Mouse (Mus musculus) spleen, postnatal 10 days (tissue): ENCODE data around the gene Fam169a.
A peak's percentile ranks its signal among the peaks of the same experiment; 100 is the strongest.
"Not testable (repeated sequence)": the region's sequence is repeated elsewhere in the genome, so short reads cannot be mapped to it uniquely, and the experiment has no call there.

Source experiments
- DNase-seq, 2 experiments: peaks; one replicate each; pipeline ENCODE4 v3.0.0; 2021 to 2022; ENCODE audit warnings: low spot score in 2 of 2

Fam169a gene

GRCm38 (mm10) chr13:97077556-97077955, 10.5 kb downstream of the Fam169a start:
- no peak for DNase-seq

DNA sequence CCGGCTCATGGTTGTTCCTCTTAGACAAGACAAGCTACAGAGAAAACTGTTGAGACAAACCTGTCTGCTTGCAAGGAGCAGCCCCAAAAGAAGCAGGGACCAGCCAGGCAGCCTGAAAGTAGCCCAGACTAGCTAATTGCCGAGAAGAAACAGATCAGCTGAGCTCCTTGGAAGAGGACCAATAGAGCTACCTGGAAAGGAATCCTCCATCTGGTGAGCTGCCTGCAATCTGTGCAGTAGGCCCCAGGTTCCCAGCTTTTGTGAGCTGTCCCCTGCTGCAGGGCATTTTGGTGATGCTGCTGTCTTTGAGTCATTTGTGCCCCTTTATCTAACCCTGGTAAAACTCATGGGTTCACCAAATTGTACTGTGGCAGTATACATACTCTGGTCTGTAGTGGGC, 13.1 kb downstream of the Fam169a start:
- no peak for DNase-seq

DNA sequence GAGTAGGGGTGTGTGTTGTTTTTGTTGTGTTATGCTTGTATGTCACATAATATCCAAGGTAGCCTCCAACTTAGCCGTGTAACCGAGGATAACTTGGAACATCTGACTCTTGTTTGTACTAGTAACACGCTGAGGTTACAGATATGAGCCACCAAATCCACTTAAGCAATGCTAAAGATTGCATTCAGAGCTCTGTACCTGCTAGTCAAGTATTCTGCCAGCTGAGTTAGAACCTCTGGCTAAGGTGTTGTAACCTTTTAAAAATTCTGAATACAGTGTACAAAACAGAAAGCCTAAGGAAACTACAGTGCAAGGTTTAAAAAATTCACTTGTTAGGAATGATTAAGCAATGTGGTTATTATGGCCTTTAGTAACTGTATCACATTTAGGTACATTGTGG, 13.5 kb downstream of the Fam169a start:
- no peak for DNase-seq

DNA sequence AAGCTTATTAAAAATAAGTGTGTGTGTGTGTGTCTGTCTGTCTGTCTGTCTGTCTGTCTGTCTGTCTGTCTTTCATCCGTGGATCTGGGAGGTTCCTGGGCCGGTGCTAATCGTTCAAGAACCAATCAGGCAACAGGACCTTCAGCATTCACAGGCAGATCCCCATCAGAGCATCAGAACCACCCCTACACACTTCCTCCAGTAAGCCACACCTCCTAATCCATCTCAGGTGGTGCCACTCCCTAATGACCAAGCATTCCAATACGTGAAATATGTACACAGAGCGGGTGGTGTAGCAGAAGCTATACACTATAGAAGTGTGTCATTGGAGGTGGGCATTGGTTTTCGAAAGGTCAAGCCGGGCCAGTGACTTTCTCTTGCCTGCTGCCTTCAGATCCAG, 15.3 kb downstream of the Fam169a start:
- no peak for DNase-seq

DNA sequence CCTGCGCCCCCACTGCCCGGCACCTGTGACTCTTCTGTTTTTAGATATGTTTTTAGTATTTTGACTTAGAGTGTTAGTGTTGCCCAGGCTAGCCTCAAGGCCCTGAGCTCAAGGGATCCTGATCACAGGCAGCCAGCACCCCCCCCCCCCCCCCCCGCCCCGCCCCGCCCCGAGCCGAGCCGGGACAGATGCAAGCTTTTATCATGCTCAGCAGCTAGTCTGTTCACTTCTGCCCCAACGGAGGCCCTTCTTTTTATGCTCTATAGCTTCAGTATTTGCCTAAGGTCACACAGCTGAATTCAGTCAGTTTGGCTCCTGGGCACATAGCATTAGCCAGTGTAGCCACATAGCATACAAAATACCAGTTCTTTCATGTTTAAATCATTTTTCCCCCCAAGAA, 19.2 kb downstream of the Fam169a start:
- no peak for DNase-seq

DNA sequence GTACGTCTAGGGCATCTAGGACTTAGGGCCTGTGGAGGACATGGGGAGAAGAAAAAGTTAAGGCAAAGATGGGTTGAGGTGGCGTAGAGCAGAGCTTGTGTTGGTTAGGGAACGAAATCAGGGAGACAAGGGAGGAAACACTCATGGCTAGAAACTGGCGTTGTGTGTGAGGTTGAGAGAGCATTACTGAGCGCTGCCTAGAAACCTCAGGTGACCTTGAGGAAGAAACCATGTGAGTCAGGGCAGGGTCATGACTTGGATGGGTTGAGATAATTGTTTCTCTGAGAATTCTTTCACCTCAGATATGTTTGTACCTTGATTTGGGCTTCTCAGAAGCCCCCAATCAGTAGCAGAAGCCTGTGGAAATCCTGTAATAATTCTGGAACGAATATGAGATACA, 20.3 kb downstream of the Fam169a start:
- no peak for DNase-seq

GRCm38 (mm10) chr13:97088183-97088582, 21.1 kb downstream of the Fam169a start:
- DNase-seq, result no peak

DNA sequence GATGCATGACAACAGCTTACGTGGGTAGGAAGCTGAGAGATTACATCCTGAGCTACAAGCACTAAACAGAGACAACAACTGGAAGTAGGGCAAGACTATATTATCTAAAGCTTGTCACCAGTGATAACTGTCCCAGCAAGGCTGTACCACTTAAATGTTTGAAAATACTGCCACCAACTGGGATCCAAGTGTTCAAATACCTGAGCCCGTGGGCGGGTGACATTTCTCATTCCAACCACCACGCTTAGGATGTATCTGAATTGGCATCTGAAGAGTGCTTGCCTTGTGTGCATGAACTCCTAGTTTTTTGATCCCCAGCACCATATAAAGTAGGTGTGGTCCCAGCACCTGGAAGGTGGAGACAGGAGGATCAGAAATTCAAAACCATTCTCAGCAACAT, 28.6 kb downstream of the Fam169a start:
- DNase-seq, result no peak

DNA sequence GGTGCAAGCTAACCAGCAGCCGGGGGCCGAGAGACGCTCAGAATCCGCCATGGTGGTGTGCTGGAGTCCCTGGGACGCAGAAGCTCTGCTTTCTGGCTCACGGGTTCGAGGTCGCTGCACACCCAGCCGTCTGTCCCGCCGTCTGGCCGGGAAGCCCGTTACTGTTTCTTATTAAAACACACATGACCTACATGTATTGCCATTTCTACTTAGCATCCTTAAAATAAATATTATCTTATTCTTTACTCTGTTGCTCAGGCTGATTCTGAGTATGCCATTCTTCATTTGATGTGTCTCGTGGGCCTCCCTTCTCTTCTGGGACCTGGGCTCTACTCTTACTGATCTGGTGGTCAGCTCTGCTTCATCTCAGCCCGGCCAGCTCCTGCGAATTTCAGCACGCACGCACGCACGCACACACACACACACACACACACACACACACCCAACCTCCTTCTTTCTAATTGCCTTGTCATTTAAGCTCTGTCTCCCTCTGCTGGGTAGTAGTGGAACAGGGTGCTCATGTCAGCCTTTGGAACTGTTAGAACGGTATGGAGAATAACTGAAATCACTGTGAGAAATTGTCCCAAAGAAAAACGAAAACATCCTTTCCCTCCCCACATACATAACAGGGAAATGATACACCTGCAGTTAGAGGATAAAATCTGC, 32.2 kb downstream of the Fam169a start, which contains the start of gene Gm6169:
TSS of gene Gm6169 (minus strand) at position 51 of the 666 bp plus-strand sequence.
- DNase-seq, result peak in 1 of 2 experiments; percentile 41

DNA sequence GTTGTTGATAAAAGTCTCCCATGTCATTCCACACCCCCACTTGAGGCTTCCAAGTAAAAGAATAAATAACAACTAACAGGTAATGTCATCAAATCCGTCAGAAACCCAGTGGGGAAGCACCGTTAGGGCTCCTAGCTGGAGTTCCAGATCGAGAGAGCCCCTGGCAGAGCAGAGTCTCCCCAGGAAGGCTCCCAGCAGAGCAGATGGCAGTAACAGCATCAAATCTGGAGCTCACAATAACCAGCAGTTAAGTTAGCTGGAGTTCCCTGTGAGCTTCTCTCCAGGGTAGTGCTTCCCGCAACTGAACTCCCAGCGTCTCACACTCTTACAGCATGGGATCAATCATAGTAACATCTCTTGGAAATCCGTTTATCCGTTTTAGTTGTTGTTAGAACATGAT, 37.9 kb downstream of the Fam169a start:
- DNase-seq, result no peak

- DNase-seq, result not testable (repeated sequence)
Measured at GRCm38 (mm10) chr13:97107721-97108120, 40.6 kb downstream of the Fam169a start.

GRCm38 (mm10) chr13:97109046-97109445, 42.0 kb downstream of the Fam169a start:
- DNase-seq, result no peak

DNA sequence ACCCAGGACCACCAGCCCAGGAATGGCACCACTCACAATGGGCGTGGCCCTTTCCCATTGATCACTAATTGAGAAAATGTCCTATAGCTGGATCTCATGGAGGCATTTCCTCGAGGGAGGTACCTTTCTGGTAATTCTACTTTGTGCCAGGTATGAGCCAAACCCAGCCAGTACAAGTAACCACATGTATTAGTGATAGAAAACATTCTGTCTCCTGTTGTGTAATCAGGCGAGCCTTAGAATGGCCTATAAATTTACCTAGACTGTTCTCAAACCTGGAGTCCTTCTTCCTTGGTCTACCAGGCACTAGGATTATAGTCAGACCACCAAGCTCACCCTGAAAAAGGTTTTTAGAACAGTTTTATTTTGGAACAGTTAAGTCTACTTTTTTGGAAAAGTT, 54.3 kb downstream of the Fam169a start:
- no peak for DNase-seq

DNA sequence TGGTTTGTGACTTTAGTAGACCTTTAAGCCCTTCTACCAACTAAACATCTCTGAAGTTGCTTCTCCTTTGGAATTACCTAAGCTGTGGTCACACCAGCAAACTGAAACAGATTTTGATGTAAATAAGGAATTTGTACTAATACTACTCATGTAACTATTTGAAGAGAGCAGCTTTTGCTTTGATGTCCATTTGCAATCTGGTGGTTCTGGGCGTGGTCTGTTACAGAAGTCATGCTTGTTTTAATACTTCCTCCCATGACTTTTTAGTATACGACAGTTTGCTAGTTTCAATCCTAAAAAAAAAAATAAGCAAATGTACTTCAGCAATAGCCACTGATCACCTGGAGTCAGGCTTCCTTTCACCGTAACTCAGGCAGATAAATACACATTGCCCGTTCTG, 62.6 kb downstream of the Fam169a start:
- DNase-seq, result not testable (repeated sequence)

- not testable (repeated sequence) for DNase-seq
Measured at GRCm38 (mm10) chr13:97130413-97130812, 63.3 kb downstream of the Fam169a start.

GRCm38 (mm10) chr13:97137466-97138400, 70.6 kb downstream of the Fam169a start, which contains the start of the genes Gfm2 and Nsa2:
Gene Gfm2 (plus strand): TSS chr13:97137937.
Gene Nsa2 (minus strand): TSS chr13:97137937.
- DNase-seq, result peak; percentile 84 to 89

GRCm38 (mm10) chr13:97138404-97138931, 71.4 kb downstream of the Fam169a start:
- DNase-seq, result not testable (repeated sequence)

GRCm38 (mm10) chr13:97142321-97142720, 75.2 kb downstream of the Fam169a start:
- DNase-seq, result no peak

GRCm38 (mm10) chr13:97145834-97146233, 78.7 kb downstream of the Fam169a start:
- DNase-seq, result peak; percentile 14 to 71

DNA sequence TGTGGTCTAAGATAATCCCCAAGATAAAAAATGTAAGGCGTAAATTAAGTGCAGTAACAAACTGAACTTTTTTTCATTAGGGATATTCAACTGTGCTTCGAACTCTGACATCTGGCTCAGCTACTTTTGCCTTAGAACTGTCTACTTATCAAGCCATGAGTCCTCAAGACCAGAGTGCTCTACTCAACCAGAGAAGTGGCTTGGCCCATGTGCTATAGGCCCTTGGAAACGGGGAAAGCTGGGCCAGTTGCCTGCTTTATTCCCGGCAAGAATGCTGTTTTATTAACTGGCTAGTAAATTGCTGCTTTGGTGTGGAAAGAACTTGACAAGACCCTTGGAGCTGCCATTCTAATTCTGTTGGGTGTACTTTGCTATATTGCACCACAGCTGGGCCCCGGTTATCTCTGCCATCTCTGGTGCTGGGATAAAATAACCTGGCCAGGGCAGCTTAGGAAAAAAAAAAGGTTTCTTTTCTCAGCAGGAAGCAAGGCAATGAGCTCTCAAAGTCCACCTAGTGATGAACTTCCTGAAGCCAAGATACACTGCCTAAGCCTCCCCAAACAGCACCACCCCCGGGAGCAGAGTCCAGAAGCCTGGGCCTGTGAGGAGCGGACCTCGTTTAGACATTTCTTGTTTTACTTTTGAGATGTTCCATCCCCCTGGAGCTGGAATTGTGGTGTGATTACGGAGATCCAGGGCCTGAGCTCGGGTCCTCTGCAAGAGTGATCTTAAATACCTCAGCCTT, 108.6 kb downstream of the Fam169a start:
- no peak for DNase-seq

DNA sequence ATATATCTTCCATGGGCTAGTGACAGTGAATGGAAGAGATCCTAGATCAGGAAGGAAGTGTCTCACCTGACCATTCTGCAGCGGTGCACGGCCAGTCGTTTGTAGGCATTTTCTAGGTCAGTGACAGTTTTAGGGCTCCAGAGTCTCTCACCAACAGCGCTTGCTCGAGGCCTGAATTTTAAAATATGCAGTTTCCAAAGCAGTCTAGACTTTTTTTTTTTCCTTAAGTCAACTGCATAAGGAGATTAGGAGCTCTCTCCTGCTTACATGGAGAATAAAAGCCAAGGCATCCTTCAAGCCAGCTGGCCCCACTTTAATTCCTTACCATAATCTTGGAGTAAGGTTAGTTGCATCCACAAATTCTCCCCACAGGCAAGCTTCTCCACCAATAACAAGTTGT, 109.6 kb downstream of the Fam169a start:
- DNase-seq, result no peak

DNA sequence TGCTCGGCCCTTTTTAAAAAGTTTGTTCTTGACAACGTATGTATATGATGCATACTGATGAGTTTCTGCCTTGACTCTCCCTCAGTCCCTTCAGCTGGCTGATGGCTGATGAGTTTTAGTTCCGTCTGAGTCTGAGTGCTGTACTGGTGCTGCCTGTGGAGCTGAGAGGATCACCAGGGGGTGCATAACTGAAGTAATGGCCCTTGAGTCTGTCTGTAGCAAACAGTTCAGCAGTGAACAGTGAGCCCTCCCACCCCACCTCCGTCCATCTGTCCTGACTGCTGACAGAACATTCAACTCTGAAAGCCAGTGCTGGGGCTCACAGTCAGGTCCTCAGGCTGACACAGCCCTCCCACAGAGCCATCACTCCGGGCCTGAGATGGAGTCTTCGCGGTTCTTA, 111.9 kb downstream of the Fam169a start:
- no peak for DNase-seq
